Mouse (Mus musculus) CH12.LX (cell line): ENCODE measurements at regions not wholly inside any gene's neighbourhood (a gene's known extent, or its start where the extent isn't known, plus 50 kb on each side); places are given as distances from the start of the nearest gene placed in this dataset.

Source experiments
- DNase-seq: peaks from one replicate; pipeline ENCODE4 v3.0.0-alpha.2; 2013; ENCODE audit errors: extremely low read depth
- H3K27ac ChIP-seq: 2 replicates; pipeline ENCODE4 v1.5.1; 2012; ENCODE audit warnings: low read depth, mild to moderate bottlenecking, control low read depth, moderate library complexity; ENCODE audit not compliant: insufficient read depth
- H3K27me3 ChIP-seq: replicated peaks from 2 replicates; pipeline ENCODE3; 2012; ENCODE audit warnings: inconsistent platforms
- H3K36me3 ChIP-seq, 2 experiments: replicated peaks in 1 of 2; 2 replicates each; pipeline versions ENCODE3 to v1.6.1; 2012; ENCODE audit warnings: inconsistent platforms in 1 of 2, low read length in 1 of 2, mild to moderate bottlenecking in 1 of 2, mixed read lengths in 1 of 2, moderate library complexity in 1 of 2; ENCODE audit not compliant: control insufficient read depth in 1 of 2, insufficient read depth in 1 of 2
- H3K4me1 ChIP-seq, 2 experiments: 2 replicates each; pipeline ENCODE4 v1.6.1; 2012; ENCODE audit warnings: inconsistent platforms in 1 of 2, moderate library complexity in 1 of 2; ENCODE audit not compliant: insufficient read depth in 2 of 2, control insufficient read depth in 1 of 2
- H3K4me2 ChIP-seq: 2 replicates; pipeline ENCODE4 v1.6.1; 2012; ENCODE audit warnings: low read depth, mild to moderate bottlenecking, control low read depth; ENCODE audit not compliant: poor library complexity, insufficient read depth, severe bottlenecking
- H3K4me3 ChIP-seq, 3 experiments: fragments of 150-350 bp in 1 of 3; sonication (generic) in 1 of 3; replicated peaks in 1 of 3; 2 replicates each; pipeline versions ENCODE3 to v1.5.1; 2011 to 2012; ENCODE audit warnings: low read depth in 2 of 3, low read length in 2 of 3, mild to moderate bottlenecking in 2 of 3, moderate library complexity in 2 of 3, control low read depth in 1 of 3, improper control_type of control experiment in 1 of 3, inconsistent platforms in 1 of 3, mixed read lengths in 1 of 3; ENCODE audit not compliant: poor library complexity in 1 of 3
- H3K79me2 ChIP-seq: replicated peaks from 2 replicates; pipeline ENCODE4 v1.6.1; 2012; ENCODE audit warnings: mild to moderate bottlenecking, moderate library complexity; ENCODE audit not compliant: control insufficient read depth, poor library complexity, insufficient read depth, severe bottlenecking; ENCODE audit errors: extremely low read depth
- H3K9ac ChIP-seq: 2 replicates; pipeline ENCODE4 v1.6.1; 2012; ENCODE audit warnings: low read depth, mild to moderate bottlenecking, control low read depth, moderate library complexity; ENCODE audit not compliant: insufficient read depth
- H3K9me3 ChIP-seq: replicated peaks from 2 replicates; pipeline ENCODE3; 2012; ENCODE audit warnings: low read length, inconsistent platforms, mixed read lengths
- BHLHE40 ChIP-seq: IDR thresholded peaks from 2 replicates; pipeline ENCODE4 v1.6.1; 2011; ENCODE audit warnings: mild to moderate bottlenecking, low read depth, low read length, improper control_type of control experiment
- CHD2 ChIP-seq: IDR thresholded peaks from 2 replicates; pipeline ENCODE4 v1.6.1; 2011; ENCODE audit warnings: low read length, improper control_type of control experiment
- CTCF ChIP-seq, 2 experiments: IDR thresholded peaks in 1 of 2; conservative IDR thresholded peaks in 1 of 2; 2 replicates each; pipeline ENCODE4 v1.5.1; 2011 to 2012; ENCODE audit warnings: low read depth in 2 of 2, low read length in 2 of 2, improper control_type of control experiment in 1 of 2, inconsistent platforms in 1 of 2, mild to moderate bottlenecking in 1 of 2, moderate library complexity in 1 of 2
- E2F4 ChIP-seq: IDR thresholded peaks from 2 replicates; pipeline ENCODE4 v1.6.1; 2011; ENCODE audit warnings: low read depth, low read length, improper control_type of control experiment; ENCODE audit not compliant: insufficient replicate concordance
- ELF1 ChIP-seq: IDR thresholded peaks from 2 replicates; pipeline ENCODE4 v1.6.1; 2014; ENCODE audit warnings: low read depth, mild to moderate bottlenecking, inconsistent platforms, low read length, improper control_type of control experiment
- EP300 ChIP-seq: IDR thresholded peaks from 2 replicates; pipeline ENCODE4 v1.6.1; 2011; ENCODE audit warnings: low read length, improper control_type of control experiment
- MAFK ChIP-seq: IDR thresholded peaks from 2 replicates; pipeline ENCODE4 v1.6.1; 2011; ENCODE audit warnings: low read length, improper control_type of control experiment; ENCODE audit not compliant: insufficient replicate concordance
- MAX ChIP-seq: IDR thresholded peaks from 2 replicates; pipeline ENCODE4 v1.6.1; 2011; ENCODE audit warnings: low read length, improper control_type of control experiment
- MAZ ChIP-seq: IDR thresholded peaks from 2 replicates; pipeline ENCODE4 v1.6.1; 2012; ENCODE audit warnings: low read depth, mild to moderate bottlenecking, inconsistent platforms, low read length, improper control_type of control experiment, moderate library complexity
- MXI1 ChIP-seq: IDR thresholded peaks from 2 replicates; pipeline ENCODE4 v1.6.1; 2011; ENCODE audit warnings: mild to moderate bottlenecking, low read depth, low read length, improper control_type of control experiment
- NELFE ChIP-seq: IDR thresholded peaks from 2 replicates; pipeline ENCODE4 v1.6.1; 2011; ENCODE audit warnings: low read depth, low read length, improper control_type of control experiment
- POLR2AphosphoS2 ChIP-seq: IDR thresholded peaks from 2 replicates; pipeline ENCODE4 v1.6.1; 2011; ENCODE audit warnings: low read depth, low read length, improper control_type of control experiment
- RAD21 ChIP-seq: IDR thresholded peaks from 2 replicates; pipeline ENCODE4 v1.6.1; 2011; ENCODE audit warnings: low read depth, mild to moderate bottlenecking, low read length, improper control_type of control experiment, moderate library complexity
- RCOR1 ChIP-seq: conservative IDR thresholded peaks from 2 replicates; pipeline ENCODE4 v1.6.1; 2012; ENCODE audit warnings: low read depth, mild to moderate bottlenecking, inconsistent platforms, low read length, improper control_type of control experiment
- SIN3A ChIP-seq: IDR thresholded peaks from 2 replicates; pipeline ENCODE4 v1.6.1; 2012; ENCODE audit warnings: low read length, improper control_type of control experiment, inconsistent platforms
- SMC3 ChIP-seq: IDR thresholded peaks from 2 replicates; pipeline ENCODE4 v1.6.1; 2011; ENCODE audit warnings: low read depth, low read length, improper control_type of control experiment
- TCF12 ChIP-seq: IDR thresholded peaks from 2 replicates; pipeline ENCODE4 v1.6.1; 2014; ENCODE audit warnings: low read depth, mild to moderate bottlenecking, inconsistent platforms, low read length, improper control_type of control experiment
- UBTF ChIP-seq: IDR thresholded peaks from 2 replicates; pipeline ENCODE4 v1.6.1; 2012; ENCODE audit warnings: low read depth, mild to moderate bottlenecking, inconsistent platforms, low read length, improper control_type of control experiment, moderate library complexity
- ZKSCAN1 ChIP-seq: IDR thresholded peaks from 2 replicates; pipeline ENCODE4 v1.6.1; 2012; ENCODE audit warnings: low read depth, inconsistent platforms, low read length, improper control_type of control experiment, borderline replicate concordance
- dilution Hi-C: fragments of 300-500 bp; cut with MboI; formaldehyde crosslinking; loops from 2 replicates; pipeline ENCODE4 v1.14.3; 2020; ENCODE audit warnings: low sequenced_read_pairs; ENCODE audit not compliant: extremely low pct_unique_long_range_greater_than_20kb, extremely low pct_ligation_motif_present
- in situ Hi-C: fragments of 300-500 bp; cut with MboI; formaldehyde crosslinking; loops from 3 replicates; pipeline ENCODE4 v1.14.3; 2019; ENCODE audit warnings: low sequenced_read_pairs, low pct_ligation_motif_present, low pct_unique_long_range_greater_than_20kb, mixed read lengths

DNA sequence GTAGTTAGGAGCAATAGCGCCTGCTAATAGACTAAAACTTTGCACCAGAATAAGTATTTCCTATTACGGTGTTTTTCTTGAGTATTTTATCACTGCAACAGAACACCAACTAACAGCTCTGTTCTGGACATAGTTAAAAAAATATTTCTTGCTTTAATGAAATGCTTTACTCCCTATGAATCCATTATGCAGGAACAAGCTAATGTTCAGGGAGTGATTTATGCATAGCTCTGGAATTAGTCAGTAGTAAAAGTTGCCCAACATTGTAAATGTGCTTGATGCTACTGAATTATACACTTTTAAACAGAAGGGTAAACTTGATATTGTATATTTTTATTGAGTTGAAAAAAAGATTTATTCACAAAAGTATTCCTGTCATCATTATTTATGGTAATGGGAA, 264.6 kb downstream of the Mreg start:
- in situ Hi-C loops (no loop called here), dilution Hi-C loops (no loop called here)
- Histone ChIP-seq H3K79me2 (no peaks in the 10 kb centered on the region), H3K27ac (no peak overlapping the region), H3K9ac (no peak overlapping the region), H3K27me3 (no peaks in the 10 kb centered on the region), H3K4me3 (no peak overlapping the region), H3K4me2 (no peak overlapping the region), H3K4me1 (no peaks in the 10 kb centered on the region), H3K9me3 (no peaks in the 10 kb centered on the region), H3K36me3 (no peaks in the 10 kb centered on the region)
- no peak for DNase-seq
- TF ChIP-seq EP300 (no peak), MAZ (no peak), BHLHE40 (no peak), SIN3A (no peak), RAD21 (no peak), NELFE (no peak), UBTF (no peak), ELF1 (no peak), ZKSCAN1 (no peak), E2F4 (no peak), MAFK (no peak), RCOR1 (no peak), CHD2 (no peak), SMC3 (no peak), MAX (no peak)

- in situ Hi-C loops: no loop called here
- no peak overlapping the region for H3K27ac ChIP-seq
- H3K36me3 ChIP-seq: no peaks in the 10 kb centered on the region
- dilution Hi-C loops: no loop called here
- H3K9me3 ChIP-seq: no peaks in the 10 kb centered on the region
- H3K79me2 ChIP-seq: no peaks in the 10 kb centered on the region
- H3K27me3 ChIP-seq: no peaks in the 10 kb centered on the region
- no peak for DNase-seq
- no peak overlapping the region for H3K4me3 ChIP-seq
- TF ChIP-seq MAX (no peak), CTCF (conservative IDR thresholded peaks at IDR 0.05 in 1 of 2, IDR thresholded peaks at IDR 0.05 in 1 of 2; ENCODE audit: low read depth in 2 of 2, low read length in 2 of 2) (no peak), TCF12 (no peak), POLR2AphosphoS2 (no peak), MXI1 (no peak)
- TF ChIP-seq, all 38 proteins: peak for 0
- Histone ChIP-seq H3K4me1 (no peaks in the 10 kb centered on the region), H3K9ac (no peak overlapping the region), H3K4me2 (no peak overlapping the region)
Measured at GRCm38 (mm10) chr1:71946911-71947310, 265.2 kb downstream of the Mreg start.
